Mouse (Mus musculus) kidney, adult 2 months (tissue): ENCODE data around the gene Iqcf1.

ENCODE experiments used
- CTCF ChIP-seq: fragments of 200-500 bp; conservative IDR thresholded peaks from 2 replicates; pipeline ENCODE4 v1.5.1; 2011; ENCODE audit warnings: low read depth, mild to moderate bottlenecking, control low read depth, low read length, moderate library complexity, mixed read lengths; ENCODE audit not compliant: insufficient read depth, insufficient read length
- POLR2A ChIP-seq: fragments of 200-500 bp; IDR thresholded peaks from one replicate; pipeline ENCODE4 v1.6.1; 2011; ENCODE audit warnings: low read depth, low read length, control low read depth

- no peak for TF ChIP-seq CTCF
- TF ChIP-seq POLR2A, result no peak
Measured at GRCm38 (mm10) chr9:106450661-106451060, 49.1 kb upstream of the Iqcf1 start.
